Mouse (Mus musculus): ENCODE measurements around the gene Xpo6.

DNA sequence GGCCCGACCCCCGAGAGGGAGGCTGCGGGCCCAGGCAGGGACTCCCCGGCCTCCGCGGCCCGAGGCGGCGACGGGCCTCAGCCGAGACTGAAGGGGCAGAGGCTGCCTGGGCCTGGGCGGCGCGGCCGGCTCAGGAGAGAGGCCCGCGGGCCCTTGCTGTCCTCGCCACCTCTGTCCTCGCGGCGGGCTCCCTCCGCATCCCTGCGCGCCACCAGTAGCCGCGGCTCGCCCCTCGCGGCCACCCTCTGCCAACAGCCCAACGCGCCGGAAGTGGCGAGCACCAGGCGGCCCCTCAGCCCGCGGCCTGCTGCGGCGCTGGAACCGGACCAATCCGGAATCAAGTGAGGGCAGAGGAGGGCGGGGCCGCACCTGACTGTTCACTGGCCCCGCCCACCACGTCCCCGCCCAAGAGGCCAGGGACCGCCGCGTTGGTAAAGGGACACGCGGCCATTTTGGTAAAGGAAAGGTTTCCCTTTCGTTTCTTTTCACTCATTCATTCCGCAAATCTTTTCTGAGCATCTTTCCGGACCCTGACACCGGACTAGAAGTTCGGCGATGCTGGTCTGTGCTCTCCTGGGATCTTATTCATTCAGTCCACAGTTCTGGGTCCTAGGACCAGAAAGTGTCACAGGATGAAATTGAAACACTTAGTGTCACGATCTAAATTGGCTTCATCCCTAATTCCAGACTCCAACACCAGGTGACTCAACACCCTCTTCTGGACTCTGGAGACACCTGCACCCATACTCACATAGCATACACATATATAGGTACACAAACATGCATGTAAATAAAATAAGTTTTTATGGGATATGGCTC, at the start of gene Xpo6:
- TF ChIP-seq HCFC1 (IDR thresholded peaks at IDR 0.05; ENCODE audit: borderline replicate concordance, insufficient read depth, low read length) (no peak), ZC3H11A (IDR thresholded peaks at IDR 0.05; ENCODE audit: borderline replicate concordance, low read depth, low read length) (no peak), MAFK (IDR thresholded peaks at IDR 0.05; ENCODE audit: insufficient read depth, low read depth, low read length) (no peak), ZNF384 (IDR thresholded peaks at IDR 0.05; ENCODE audit: low read depth, low read length) (no peak)
